Mouse (Mus musculus) liver, embryonic 16.5 days (tissue): ENCODE results near the gene Qdpr. TPM values are rescaled to one million over a fixed set of nuclear protein-coding genes. Genes with fewer than 3 reads are reported as not detected.

Source experiments
- ATAC-seq: fragments of 200-750 bp; cut with Nextera tagmentation; 2 replicates; pipeline ENCODE4 v1.8.0; 2017; ENCODE audit warnings: low read depth, mild to moderate bottlenecking, moderate number of reproducible peaks, moderate library complexity
- H3K27ac ChIP-seq: fragments of 300-500 bp; sonication (generic); 2 replicates; pipeline ENCODE4 v1.5.1; 2014; ENCODE audit warnings: mild to moderate bottlenecking, low read length
- H3K27me3 ChIP-seq: fragments of 300-500 bp; sonication (generic); 2 replicates; pipeline ENCODE4 v1.6.1; 2014; ENCODE audit warnings: low read depth, low read length, mixed read lengths; ENCODE audit not compliant: control insufficient read depth, insufficient read depth
- H3K36me3 ChIP-seq: fragments of 300-500 bp; sonication (generic); 2 replicates; pipeline ENCODE4 v1.6.1; 2014; ENCODE audit warnings: mild to moderate bottlenecking; ENCODE audit not compliant: control insufficient read depth, insufficient read depth
- H3K4me1 ChIP-seq: fragments of 300-500 bp; sonication (generic); 2 replicates; pipeline ENCODE4 v1.6.1; 2014; ENCODE audit warnings: low read depth, low read length, mixed read lengths; ENCODE audit not compliant: control insufficient read depth
- H3K4me2 ChIP-seq: fragments of 300-500 bp; sonication (generic); 2 replicates; pipeline ENCODE4 v1.6.1; 2014; ENCODE audit warnings: low read depth, low read length, mixed read lengths
- H3K4me3 ChIP-seq: fragments of 300-500 bp; sonication (generic); 2 replicates; pipeline ENCODE4 v1.5.1; 2014; ENCODE audit warnings: low read depth, mild to moderate bottlenecking, low read length
- H3K9ac ChIP-seq: fragments of 300-500 bp; sonication (generic); 2 replicates; pipeline ENCODE4 v1.6.1; 2014; ENCODE audit warnings: low read depth, low read length
- H3K9me3 ChIP-seq: fragments of 300-500 bp; sonication (generic); replicated peaks from 2 replicates; pipeline ENCODE4 v1.6.1; 2016; ENCODE audit warnings: low read length; ENCODE audit not compliant: control insufficient read depth
- WGBS: fragments of 180-500 bp; shearing (Covaris S2); extraction: QIAGEN DNeasy Blood & Tissue Kit; methylation state at CpG from one replicate; pipeline ENCODE4 v1.1.7; 2014; ENCODE audit not compliant: insufficient replicate concordance; 5-methylcytosine and 5-hydroxymethylcytosine counted together
- polyA plus RNA-seq: library from polyadenylated mRNA; unstranded; fragments of >200 nt; fragmentation: Nextera tagmentation; extraction: Ambion mirVana; gene quantifications from 2 replicates; pipeline ENCODE4 v1.2.1, GENCODE M21; 2015

Qdpr gene
- polyA plus RNA-seq, 1 experiment from 2014 or later: 113 TPM

DNA sequence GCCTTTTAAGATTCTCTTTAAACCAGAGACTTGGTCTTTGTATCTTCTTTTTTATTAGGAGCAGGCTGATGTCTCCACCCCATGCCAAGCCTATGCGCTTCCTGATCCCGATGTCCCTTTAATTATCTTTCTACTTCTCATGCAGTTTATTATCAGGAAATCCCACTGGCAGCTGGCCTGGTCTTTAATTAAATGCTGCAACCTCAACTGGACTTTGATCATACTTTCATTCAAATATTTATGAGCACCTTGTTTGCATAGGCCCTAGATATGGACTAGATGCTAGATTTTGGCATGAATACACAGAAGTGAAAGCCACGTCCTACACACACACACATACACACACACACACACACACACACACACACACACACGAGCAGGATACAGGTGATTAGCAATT lies 41.7 kb upstream of the Qdpr start:
- ATAC-seq: no peak
- H3K36me3 ChIP-seq: no peaks in the 10 kb centered on the region
- no peak overlapping the region for H3K4me3 ChIP-seq
- H3K4me1 ChIP-seq: peaks cover 13% of the 10 kb centered on the region
- no peak overlapping the region for H3K4me2 ChIP-seq
- WGBS: 57% methylated on average over 4 of the region's 4 CpGs
- no peak overlapping the region for H3K27ac ChIP-seq
- no peaks in the 10 kb centered on the region for H3K27me3 ChIP-seq
- H3K9me3 ChIP-seq: no peaks in the 10 kb centered on the region
- H3K9ac ChIP-seq: no peak overlapping the region

DNA sequence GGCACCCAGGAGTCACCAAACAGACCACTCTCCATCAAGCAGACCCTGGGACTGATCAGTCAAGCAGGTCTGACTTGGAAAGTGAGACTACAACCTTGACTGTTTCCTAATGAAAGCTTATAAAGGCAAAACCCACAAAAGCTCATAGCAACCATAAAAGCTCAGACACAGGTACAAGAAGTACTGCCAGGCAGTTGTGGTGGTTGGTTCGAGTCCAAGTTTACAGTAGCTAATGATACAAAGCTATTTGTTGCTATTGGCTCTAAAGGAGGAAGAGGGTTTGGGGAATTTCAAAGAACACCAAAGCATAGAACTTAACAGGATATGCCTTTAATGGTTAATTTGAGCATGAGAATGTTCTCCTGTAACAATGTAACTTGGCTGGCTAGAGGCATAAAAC lies 33.6 kb upstream of the Qdpr start:
- H3K9ac ChIP-seq: no peak overlapping the region
- H3K4me1 ChIP-seq: no peaks in the 10 kb centered on the region
- 60% methylated on average over 1 of the region's 1 CpGs for WGBS
- no peaks in the 10 kb centered on the region for H3K36me3 ChIP-seq
- H3K27ac ChIP-seq: no peak overlapping the region
- H3K4me3 ChIP-seq: no peak overlapping the region
- no peak overlapping the region for H3K4me2 ChIP-seq
- no peaks in the 10 kb centered on the region for H3K27me3 ChIP-seq
- ATAC-seq: no peak
- no peaks in the 10 kb centered on the region for H3K9me3 ChIP-seq

DNA sequence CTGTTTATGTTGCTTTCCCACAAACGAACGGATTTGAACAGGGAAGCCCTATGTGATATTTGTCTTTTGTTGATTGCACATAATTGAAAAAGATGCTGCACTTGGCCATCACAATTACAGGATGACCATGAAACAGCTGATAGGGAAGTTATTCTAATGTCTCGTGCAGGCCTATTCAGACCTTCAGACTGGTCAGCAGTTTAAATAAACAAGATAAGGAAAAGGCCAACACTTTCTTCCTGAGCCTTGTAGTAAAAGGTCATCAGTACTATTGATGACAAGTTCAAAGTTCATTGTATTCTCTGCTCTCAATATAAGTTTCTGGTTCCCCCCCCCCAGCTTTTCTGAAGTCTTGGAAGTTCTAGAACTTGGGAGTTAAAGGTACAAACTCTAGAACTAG lies 32.6 kb upstream of the Qdpr start:
- 34% methylated on average over 3 of the region's 3 CpGs for WGBS
- Histone ChIP-seq H3K4me3 (no peak overlapping the region), H3K9me3 (no peaks in the 10 kb centered on the region), H3K27me3 (no peaks in the 10 kb centered on the region), H3K27ac (no peak overlapping the region), H3K36me3 (no peaks in the 10 kb centered on the region), H3K4me2 (no peak overlapping the region), H3K9ac (no peak overlapping the region), H3K4me1 (no peaks in the 10 kb centered on the region)
- no peak for ATAC-seq

DNA sequence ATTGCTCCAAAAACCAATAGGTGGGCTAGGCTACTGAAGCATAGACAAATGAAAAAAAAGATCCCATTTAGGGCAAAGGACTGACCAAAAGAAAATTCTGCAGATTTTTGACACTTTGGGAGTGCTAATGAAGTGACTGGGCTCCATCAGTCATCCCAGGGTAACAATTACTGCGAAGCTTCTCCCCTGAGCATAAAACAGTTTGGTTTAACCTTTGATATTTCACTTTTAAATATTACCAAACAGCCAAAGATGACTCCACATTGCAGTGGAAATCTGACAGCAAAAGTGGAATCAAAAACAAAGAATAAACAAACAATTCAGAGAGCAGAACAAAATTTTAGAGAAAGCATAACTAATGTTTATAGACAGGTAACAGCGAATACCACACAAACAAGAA lies 31.1 kb upstream of the Qdpr start:
- Histone ChIP-seq H3K4me3 (no peak overlapping the region), H3K9ac (no peak overlapping the region), H3K27me3 (no peaks in the 10 kb centered on the region), H3K9me3 (no peaks in the 10 kb centered on the region), H3K27ac (no peak overlapping the region), H3K36me3 (no peaks in the 10 kb centered on the region), H3K4me2 (no peak overlapping the region), H3K4me1 (no peaks in the 10 kb centered on the region)
- no peak for ATAC-seq
- 75% methylated on average over 2 of the region's 2 CpGs for WGBS

DNA sequence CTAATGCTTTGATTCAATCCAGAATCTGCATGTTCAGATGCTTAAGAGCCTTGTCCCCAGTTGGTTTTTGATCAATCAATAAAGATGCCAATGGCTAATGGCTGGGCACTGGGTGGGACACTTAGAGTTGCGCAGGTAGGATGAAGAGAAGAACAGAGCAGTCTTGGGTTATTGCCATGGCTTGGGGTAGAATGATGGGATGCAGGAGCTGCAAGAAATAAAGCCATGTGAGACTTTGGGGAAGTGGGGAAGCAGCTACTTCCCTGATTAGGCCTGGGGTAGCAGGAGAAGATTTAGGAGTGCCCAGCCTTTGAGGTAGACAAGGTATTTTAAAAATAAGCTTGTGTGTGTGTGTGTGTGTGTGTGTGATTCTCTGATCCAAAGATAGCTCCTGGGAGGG lies 30.0 kb upstream of the Qdpr start:
- 70% methylated on average over 1 of the region's 1 CpGs for WGBS
- Histone ChIP-seq H3K9me3 (no peaks in the 10 kb centered on the region), H3K9ac (no peak overlapping the region), H3K4me1 (no peaks in the 10 kb centered on the region), H3K4me2 (no peak overlapping the region), H3K4me3 (no peak overlapping the region), H3K36me3 (no peaks in the 10 kb centered on the region), H3K27me3 (no peaks in the 10 kb centered on the region), H3K27ac (no peak overlapping the region)
- no peak for ATAC-seq

DNA sequence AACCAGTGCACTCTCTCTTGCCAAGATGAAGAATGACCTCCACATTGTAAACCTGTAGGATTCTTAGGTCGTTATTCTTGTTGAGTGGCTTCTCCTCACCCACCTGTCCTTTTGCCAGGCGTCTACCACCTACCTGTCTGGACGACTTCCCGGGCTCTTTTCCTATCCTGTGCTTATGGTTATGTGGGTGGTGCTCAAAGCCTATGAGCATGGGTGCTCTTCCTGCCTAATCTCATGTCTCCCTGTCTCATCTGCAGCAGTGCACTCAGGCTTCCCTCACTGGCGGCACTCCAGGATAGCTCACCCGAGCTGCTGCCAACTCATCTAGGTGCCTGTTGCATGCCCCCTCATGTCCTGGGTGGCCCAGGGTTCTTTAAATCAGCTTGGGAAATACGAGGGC lies 27.6 kb upstream of the Qdpr start:
- no peak for ATAC-seq
- Histone ChIP-seq H3K4me2 (no peak overlapping the region), H3K9ac (no peak overlapping the region), H3K27ac (no peak overlapping the region), H3K4me1 (no peaks in the 10 kb centered on the region), H3K9me3 (no peaks in the 10 kb centered on the region), H3K27me3 (no peaks in the 10 kb centered on the region; the same call in 1 of the 2 replicates), H3K4me3 (no peak overlapping the region), H3K36me3 (no peaks in the 10 kb centered on the region)
- 57% methylated on average over 7 of the region's 7 CpGs for WGBS

DNA sequence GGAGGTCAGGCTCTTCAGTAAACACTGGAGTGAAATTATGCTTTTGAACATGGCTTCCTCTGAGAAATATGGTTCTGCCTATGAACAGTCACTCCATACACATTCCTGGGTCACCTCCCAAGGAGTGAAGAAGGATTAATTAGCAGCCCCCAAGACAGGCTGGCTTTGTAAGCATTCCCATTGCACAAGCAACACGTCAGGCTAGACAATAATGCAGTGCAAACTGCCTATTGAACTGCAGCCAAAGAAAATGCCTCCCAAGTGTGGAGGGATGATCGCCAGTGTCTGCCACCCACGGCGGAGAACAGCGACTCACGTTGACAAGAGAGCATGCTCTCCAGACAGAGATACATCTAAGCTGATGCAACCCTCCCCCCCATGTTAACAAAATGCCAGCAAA lies 26.3 kb upstream of the Qdpr start:
- H3K4me3 ChIP-seq: no peak overlapping the region
- no peaks in the 10 kb centered on the region for H3K9me3 ChIP-seq
- no peaks in the 10 kb centered on the region for H3K36me3 ChIP-seq
- H3K27ac ChIP-seq: no peak overlapping the region
- H3K27me3 ChIP-seq: no peaks in the 10 kb centered on the region; the same call in 1 of the 2 replicates
- whole genome bisulfite sequencing: 57% methylated on average over 6 of the region's 6 CpGs
- H3K9ac ChIP-seq: no peak overlapping the region
- ATAC-seq: no peak
- H3K4me1 ChIP-seq: no peaks in the 10 kb centered on the region
- no peak overlapping the region for H3K4me2 ChIP-seq

DNA sequence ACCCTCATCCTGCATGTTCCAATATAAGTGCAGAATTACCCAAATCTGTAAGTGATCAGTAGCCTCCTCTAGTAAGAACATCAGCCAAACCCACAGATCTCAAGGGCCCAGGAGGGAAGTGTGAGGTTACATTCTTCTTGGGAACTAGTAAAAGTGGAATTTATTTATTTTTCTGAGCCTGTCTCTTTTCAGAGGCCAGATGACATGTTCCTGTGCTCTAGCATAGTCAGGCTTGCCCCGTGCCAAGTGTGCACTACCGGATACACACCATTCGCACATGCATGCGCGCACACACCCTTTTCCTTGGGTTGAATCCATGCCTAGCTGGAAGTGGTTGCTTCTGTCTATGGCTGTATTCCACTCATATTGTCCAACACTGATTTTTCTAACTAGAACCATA lies 25.7 kb upstream of the Qdpr start:
- Histone ChIP-seq H3K4me1 (no peaks in the 10 kb centered on the region), H3K4me2 (no peak overlapping the region), H3K9me3 (no peaks in the 10 kb centered on the region), H3K27ac (no peak overlapping the region), H3K36me3 (no peaks in the 10 kb centered on the region), H3K4me3 (no peak overlapping the region), H3K9ac (no peak overlapping the region), H3K27me3 (no peaks in the 10 kb centered on the region; the same call in 1 of the 2 replicates)
- 86% methylated on average over 5 of the region's 5 CpGs for WGBS
- no peak for ATAC-seq

DNA sequence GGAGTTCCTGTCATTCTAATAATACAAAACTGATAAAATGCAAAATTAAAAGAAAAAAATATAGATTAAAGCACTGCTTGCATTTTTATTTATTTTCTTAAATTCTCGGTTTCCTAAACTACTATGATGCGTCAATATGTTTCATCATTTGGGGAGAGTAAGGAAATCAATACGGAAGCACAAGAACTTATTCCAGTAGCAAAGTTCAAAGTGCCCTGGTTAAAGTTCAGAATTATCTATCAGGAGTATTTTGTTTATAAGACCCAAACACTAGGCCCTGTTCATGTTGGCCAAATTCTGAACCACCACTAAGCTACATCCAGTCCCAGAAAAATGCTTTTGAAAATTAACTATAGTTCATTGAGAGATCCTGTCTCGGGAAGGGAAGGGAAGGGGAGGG lies 24.7 kb upstream of the Qdpr start:
- H3K4me3 ChIP-seq: no peak overlapping the region
- no peaks in the 10 kb centered on the region; the same call in 1 of the 2 replicates for H3K27me3 ChIP-seq
- no peaks in the 10 kb centered on the region for H3K36me3 ChIP-seq
- H3K4me2 ChIP-seq: no peak overlapping the region
- no peak overlapping the region for H3K27ac ChIP-seq
- H3K9me3 ChIP-seq: no peaks in the 10 kb centered on the region
- no peak for ATAC-seq
- H3K4me1 ChIP-seq: no peaks in the 10 kb centered on the region
- H3K9ac ChIP-seq: no peak overlapping the region
- 50% methylated on average over 3 of the region's 4 CpGs for WGBS

DNA sequence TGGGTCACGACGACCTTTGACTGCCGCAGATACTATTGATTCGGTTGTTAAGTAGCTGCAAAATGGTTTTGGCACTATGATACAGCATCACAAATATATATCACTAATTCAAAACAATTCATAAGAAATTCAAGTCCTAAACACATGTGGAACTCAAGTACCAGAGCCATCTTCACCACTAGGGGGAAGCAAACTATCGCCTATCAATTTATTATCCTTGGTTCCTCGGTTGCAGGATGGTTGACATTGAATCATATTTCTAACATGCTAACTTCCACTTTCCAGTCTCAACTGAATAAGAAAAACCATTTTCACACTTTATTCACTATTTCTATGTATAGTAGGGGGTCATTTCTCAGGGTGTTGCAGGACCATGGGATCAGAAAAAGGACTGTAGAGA lies 24.2 kb upstream of the Qdpr start:
- Histone ChIP-seq H3K36me3 (no peaks in the 10 kb centered on the region), H3K4me2 (no peak overlapping the region), H3K4me3 (no peak overlapping the region), H3K27me3 (no peaks in the 10 kb centered on the region; the same call in 1 of the 2 replicates), H3K27ac (no peak overlapping the region), H3K9me3 (no peaks in the 10 kb centered on the region), H3K9ac (no peak overlapping the region), H3K4me1 (no peaks in the 10 kb centered on the region)
- no peak for ATAC-seq
- WGBS: 18% methylated on average over 6 of the region's 6 CpGs
